Mouse (Mus musculus) T-helper 17 cell (primary cell): ENCODE results near the gene Vamp1.

Experiments
- in situ Hi-C, 2 experiments: fragments of 300-600 bp; cut with MboI, MseI; formaldehyde crosslinking; loops; 1 replicate in 1 of 2; 2 replicates in 1 of 2; pipeline ENCODE4 v1.15.1; 2025; ENCODE audit warnings: high pct_unique_total_duplicates in 2 of 2

Vamp1 gene

GRCm38 (mm10) chr6:125212621-125213020 is 2.7 kb upstream of the Vamp1 start:
- in situ Hi-C loops, result no loop called here

- in situ Hi-C loops, result no loop called here
Measured at GRCm38 (mm10) chr6:125213129-125213528, 2.2 kb upstream of the Vamp1 start.

DNA sequence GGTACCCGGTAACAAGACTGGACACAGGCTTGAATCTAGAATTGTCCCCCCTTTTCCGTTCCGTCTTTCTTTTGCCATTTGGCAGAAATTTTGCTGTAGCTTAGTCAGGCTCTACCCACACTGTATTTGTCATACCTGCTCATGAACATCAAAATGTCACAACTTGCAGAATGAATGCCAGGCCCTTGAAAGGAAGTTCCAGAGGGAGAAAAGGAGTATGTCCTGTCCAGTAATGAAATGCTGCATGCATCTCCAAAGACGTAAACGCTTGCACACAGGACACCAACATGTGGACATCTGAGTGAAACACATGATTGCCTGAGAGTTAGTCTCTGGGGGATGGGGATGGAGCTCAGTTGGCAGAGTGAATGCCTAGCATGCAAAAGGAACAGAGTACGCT is 1.6 kb upstream of the Vamp1 start:
- in situ Hi-C loops, result no loop called here

GRCm38 (mm10) chr6:125216898-125217297 is 1.5 kb downstream of the Vamp1 start:
- in situ Hi-C loops, result no loop called here

GRCm38 (mm10) chr6:125217899-125218298 is 2.5 kb downstream of the Vamp1 start:
- in situ Hi-C loops, result no loop called here

DNA sequence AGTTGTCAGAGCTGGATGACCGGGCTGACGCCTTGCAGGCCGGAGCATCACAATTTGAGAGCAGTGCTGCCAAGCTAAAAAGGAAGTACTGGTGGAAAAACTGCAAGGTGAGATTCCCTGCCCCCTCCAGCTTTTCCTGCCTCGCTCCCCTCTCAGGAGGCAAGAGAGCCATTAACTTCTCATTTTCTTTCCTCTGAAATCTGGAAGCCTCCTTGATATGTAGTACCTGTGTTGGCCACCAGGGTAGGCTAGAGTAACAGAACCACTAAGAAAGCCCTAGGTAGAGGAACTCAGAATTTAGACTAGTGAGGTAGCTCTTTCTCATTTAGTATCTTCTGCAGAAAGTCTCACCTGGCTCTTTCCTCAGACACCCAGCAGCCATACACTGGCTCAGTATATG is 3.6 kb downstream of the Vamp1 start:
- in situ Hi-C loops, result no loop called here

DNA sequence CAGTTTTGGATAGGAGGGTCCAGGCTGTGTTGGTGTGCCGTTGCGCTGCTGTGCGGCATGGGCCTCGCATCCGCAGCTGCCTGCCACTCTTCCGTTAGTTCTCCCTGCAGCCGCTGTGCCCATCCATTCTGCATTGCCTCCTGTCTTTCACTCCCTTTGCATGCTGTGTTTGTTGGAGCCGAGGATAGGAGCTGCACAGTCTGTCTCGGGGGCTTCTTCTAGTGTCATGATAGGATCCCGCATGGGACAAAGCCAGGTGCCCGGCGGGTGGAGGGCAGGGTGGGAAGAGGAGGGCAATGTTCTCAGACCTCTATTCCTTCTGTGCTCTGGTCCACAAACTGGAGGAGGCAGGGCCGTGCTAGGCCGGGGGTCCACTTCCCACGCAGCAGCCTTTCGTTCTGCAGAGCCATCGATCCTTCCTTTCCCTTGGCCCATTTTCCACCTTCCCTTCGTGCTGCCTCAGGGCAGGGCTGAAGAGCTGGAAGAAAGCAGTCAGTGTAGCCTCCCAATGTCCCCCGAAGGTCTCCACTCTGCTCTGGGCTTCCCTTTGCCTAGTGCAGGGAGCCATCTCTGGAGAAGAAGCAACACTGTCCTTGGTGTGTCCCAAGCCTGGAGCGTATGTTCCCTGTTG is 5.9 kb downstream of the Vamp1 start:
- in situ Hi-C loops, result loop anchor here (5.0 to 10.0 kb wide), 2 partner anchors 51 to 806 kb away; partner anchors contain the start of gene Pex5 (in 1 of the 2)

- in situ Hi-C loops, result loop anchor here (5.0 to 10.0 kb wide), 2 partner anchors 50 to 807 kb away; partner anchors contain the start of gene Pex5 (in 1 of the 2)
Measured at GRCm38 (mm10) chr6:125222146-125222545, 6.8 kb downstream of the Vamp1 start.

DNA sequence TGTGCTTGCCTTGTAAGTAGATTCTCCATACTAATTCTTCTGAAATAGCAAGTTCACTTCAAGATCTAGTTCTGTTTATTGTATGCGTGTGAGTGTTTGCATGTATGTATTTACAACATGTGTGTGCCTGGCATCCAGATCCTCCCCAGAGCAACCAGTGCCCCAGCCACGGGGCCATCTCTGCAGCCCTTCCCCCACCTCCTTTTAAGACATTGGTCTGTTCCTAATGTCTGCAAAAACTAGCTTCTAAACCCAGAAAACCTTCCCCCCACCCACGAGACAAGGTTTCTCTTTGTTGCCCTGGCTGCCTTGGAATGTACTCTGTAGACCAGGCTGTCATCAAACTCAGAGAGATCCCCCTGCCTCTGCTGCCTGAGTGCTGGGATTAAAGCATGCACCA is 7.2 kb downstream of the Vamp1 start:
- in situ Hi-C loops, result loop anchor here (5.0 to 10.0 kb wide), 2 partner anchors 50 to 808 kb away; partner anchors contain the start of gene Pex5 (in 1 of the 2)

DNA sequence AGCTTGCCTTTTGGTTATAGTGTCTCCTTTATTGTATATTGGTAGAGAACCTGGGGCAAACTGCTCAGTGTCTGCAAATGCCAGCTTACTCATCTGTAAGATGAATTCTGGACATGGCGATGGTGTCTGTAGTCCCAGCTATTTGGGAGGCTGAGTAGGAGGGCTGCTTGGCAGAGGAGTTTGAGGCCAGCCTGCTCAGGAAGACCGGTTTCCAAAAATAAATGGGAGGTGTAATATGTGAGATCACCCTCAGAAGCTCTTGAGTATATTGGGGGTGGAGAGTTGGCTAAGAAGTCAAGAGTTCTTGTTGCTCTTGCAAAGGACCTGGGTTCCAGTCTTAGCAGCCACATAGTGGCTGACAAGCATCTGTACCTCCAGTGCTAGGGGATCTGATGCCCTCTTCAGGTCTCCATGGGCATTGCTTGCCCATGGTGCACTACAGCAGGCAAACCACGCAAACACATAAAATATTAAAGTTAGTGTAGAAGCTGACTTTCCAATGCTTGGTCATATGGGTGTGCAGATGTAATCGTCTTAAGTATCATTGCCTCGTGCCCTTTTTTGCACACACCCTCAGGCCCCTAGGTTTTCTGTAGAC is 10.3 kb downstream of the Vamp1 start:
- in situ Hi-C loops, result loop anchor here in 1 of 2 experiments (10.0 kb wide), 1 partner anchor 811 kb away; the partner anchor contains the start of gene Pex5

GRCm38 (mm10) chr6:125230571-125230970 is 15.2 kb downstream of the Vamp1 start:
- in situ Hi-C loops, result no loop called here

DNA sequence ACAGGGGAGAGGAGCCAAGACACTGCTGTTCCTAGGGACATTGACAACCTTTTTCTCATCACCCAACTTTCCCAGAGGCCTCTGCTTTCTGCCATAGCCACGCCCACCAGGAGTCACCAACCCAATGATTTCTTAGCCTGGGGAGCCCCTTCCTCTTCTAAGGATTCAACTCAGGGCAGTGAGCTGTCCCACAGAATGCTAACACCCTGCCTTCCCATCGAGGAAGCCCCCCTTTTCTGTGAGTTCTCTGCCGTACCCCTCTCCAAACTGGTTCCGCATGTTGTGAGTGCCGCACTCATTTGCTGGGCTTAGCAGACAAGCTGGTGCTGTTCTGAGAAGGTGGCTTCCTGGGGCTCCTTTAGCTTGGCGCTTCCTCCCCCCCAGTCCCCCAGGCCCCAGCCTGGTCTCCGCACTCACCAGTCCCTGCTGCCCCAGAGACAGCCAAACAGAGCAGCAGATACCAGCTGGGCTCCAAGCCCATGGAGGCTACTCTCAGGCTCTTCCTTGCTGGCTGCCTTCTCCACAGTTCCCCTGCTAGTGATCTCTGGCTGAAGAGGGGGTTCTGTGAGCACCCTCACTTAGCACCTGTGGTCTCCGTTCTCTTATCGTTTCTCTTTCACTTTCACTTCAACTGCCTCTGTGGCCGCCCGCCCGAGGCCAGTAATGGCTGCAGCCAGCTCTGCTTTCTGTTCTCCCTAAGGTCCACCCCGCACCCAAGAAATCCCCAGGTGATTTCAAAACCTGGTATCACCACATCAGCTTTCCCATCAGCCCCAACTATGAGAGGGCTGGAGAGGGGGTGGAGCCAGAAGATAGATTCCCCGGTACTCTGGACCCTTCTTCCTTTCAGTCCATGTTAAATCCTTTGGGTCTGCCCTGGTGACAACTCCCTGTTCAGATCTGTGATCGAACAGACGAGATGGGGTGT is 16.0 kb downstream of the Vamp1 start, which contains the start of gene Tapbpl:
Gene Tapbpl (minus strand): TSS at position 744 of the 928 bp plus-strand sequence.
- in situ Hi-C loops, result no loop called here

- in situ Hi-C loops, result no loop called here
Measured at GRCm38 (mm10) chr6:125232045-125232437, 16.7 kb downstream of the Vamp1 start.

GRCm38 (mm10) chr6:125232516-125232915 is 17.2 kb downstream of the Vamp1 start:
- in situ Hi-C loops, result no loop called here

DNA sequence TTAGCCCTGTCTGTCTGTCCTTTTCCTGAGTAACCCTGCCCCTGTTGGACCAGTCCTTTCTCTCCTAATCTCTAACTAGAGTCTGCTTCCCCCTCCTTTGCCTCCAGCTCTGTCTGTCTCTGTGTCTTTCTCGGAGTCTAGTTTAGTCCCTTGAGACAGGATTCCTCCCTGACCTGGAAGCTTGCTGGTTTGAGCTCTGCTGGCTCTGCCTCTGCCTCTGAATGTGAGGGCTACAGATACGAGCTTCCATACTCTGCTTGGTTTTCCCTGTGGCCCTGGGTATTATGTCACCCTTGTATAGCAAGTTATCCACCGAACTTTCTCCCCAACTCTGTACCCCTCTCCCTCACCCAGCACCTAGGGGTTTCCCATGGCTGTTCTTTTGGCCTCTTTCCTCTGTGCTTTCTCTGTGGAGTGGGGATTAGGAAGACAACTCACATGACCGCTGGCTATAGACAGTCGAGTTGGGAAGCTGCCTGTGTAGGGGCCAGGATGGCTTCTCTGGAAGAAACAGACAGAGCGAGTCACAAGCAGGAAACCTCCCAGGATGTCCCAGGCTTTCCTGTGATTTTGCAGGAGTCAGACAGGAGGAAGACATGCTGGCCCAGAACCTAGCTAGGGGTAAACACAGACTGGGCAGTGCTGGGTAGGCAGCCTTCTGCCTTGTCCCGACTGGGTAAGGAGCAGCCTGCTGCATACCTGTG is 18.6 kb downstream of the Vamp1 start:
- in situ Hi-C loops, result no loop called here

- in situ Hi-C loops, result no loop called here
Measured at GRCm38 (mm10) chr6:125234520-125234828, 19.1 kb downstream of the Vamp1 start.

DNA sequence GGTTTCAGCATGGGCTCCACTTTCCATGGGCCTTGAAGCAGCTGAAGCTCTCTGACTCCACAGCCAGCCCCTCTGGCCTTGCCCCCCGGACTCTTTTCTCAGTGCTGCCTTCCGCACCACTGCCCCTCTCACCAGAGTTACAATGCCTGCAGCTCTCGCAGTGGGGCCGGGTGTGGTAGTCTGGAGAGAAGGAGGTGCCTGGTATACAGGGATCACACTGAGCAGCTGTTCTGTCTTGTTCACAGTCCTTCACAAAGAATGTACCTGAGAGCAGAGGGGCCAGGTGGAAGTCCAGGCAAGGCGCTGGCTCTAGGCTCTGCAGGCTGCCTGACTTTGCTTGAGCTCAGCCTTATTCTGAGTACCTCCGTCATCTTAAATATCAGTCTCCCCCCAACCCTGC is 21.0 kb downstream of the Vamp1 start:
- in situ Hi-C loops, result no loop called here

DNA sequence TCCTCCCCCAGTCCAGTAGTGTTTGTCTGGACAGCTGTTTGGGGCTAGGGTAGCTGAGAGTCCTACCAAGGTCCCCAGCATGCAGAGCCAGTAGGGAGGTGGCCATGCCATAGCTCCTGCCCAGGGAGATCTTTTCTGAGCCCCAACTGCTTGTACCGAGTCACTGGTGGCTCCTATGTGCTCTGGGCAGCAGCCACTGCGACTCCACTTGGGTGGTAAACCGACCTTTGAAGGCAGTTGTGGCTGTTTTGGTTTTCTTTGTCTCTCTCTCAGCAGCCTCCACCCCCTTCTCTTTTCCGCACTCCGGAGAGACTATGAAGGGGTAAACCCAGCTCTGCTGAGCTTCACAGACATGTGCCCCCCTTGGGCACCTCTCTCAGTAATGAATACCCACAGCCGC is 21.4 kb downstream of the Vamp1 start, which contains the start of gene Cd27:
Gene Cd27 (minus strand): TSS at position 229 of the 400 bp plus-strand sequence.
- in situ Hi-C loops, result no loop called here

- in situ Hi-C loops, result no loop called here
Measured at GRCm38 (mm10) chr6:125237421-125237820, 22.1 kb downstream of the Vamp1 start.

DNA sequence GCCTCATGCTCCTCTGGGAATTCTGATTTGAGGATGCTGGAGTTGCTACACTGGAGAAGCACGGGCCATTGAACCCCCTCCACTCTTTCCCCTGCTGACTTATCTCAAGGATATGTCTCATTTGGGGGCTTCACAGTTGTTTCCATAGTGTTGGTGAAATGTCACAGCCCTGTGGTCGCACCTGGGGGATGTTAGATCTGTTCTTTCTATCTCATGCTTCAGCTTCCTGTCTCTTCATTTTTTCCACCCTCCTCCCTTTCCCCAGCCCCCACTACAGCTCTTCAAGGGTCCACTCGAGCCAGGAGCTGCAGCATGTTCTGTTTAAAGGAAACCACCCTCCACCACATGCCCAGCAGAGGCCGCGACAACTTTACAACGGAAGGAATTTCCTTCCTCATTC is 23.0 kb downstream of the Vamp1 start:
- in situ Hi-C loops, result no loop called here

- in situ Hi-C loops, result no loop called here
Measured at GRCm38 (mm10) chr6:125239547-125239946, 24.2 kb downstream of the Vamp1 start.
